Mouse (Mus musculus): ENCODE data around the gene Nipal1.

DNA sequence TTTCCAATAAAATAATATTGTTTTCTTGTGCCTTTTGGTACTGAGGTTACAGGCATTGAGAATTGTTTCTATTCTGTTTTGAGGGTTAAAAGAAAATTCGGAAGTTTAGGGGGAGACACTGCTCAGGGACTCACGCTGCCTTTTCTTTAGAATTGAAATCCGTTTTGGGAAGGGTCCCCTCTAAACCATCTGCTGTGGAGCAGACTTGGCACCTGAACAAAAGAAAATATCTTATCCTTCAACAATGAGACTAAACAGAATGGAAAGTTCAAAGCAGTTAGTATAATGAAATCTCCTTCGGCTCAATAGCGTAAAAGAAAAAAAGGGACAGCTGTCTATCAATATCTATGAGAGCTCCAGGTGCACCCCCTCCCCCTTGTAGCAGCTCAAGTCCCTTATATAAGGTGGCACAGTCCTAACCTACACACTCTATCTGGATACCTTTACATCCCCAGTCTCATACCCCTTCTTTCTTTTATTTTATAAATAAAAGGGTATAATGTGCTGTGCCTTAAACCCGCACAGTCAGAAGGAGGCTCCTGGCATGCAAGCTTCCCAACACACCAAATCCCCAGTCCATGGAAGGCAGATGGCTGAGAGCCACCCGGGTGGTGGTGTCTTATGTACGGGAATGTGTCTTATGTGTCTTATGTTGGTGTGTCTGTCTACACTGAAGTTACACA, 23.6 kb downstream of the Nipal1 start:
- TF ChIP-seq MAX (IDR thresholded peaks at IDR 0.05; ENCODE audit: low read length) (no peak), CTCF (conservative IDR thresholded peaks at IDR 0.05 in 1 of 2, IDR thresholded peaks at IDR 0.05 in 1 of 2; ENCODE audit: low read depth in 2 of 2, low read length in 2 of 2) (no peak), JUN (IDR thresholded peaks at IDR 0.05; ENCODE audit: insufficient read depth, low read depth, low read length) (no peak), NRF1 (IDR thresholded peaks at IDR 0.05; ENCODE audit: low read depth, low read length) (no peak), EP300 (IDR thresholded peaks at IDR 0.05; ENCODE audit: low read length) (no peak), IRF4 (IDR thresholded peaks at IDR 0.05; ENCODE audit: low read depth, low read length) (no peak)

All from CH12.LX (cell line).